Mouse (Mus musculus): Measurements from ENCODE around the gene Fam122a.

- TF ChIP-seq CTCF (IDR thresholded peaks at IDR 0.05; ENCODE audit: borderline replicate concordance, extremely low read depth, insufficient read depth, insufficient read length): no peak
- TF ChIP-seq POLR2A (IDR thresholded peaks at IDR 0.05; ENCODE audit: borderline replicate concordance, extremely low read depth, insufficient read depth, insufficient read length, poor library complexity, severe bottlenecking): no peak
Measured at GRCm38 (mm10) chr19:24426759-24427181, 50.4 kb downstream of the Fam122a start.
